Mouse (Mus musculus): ENCODE data around the gene Slc24a2.

DNA sequence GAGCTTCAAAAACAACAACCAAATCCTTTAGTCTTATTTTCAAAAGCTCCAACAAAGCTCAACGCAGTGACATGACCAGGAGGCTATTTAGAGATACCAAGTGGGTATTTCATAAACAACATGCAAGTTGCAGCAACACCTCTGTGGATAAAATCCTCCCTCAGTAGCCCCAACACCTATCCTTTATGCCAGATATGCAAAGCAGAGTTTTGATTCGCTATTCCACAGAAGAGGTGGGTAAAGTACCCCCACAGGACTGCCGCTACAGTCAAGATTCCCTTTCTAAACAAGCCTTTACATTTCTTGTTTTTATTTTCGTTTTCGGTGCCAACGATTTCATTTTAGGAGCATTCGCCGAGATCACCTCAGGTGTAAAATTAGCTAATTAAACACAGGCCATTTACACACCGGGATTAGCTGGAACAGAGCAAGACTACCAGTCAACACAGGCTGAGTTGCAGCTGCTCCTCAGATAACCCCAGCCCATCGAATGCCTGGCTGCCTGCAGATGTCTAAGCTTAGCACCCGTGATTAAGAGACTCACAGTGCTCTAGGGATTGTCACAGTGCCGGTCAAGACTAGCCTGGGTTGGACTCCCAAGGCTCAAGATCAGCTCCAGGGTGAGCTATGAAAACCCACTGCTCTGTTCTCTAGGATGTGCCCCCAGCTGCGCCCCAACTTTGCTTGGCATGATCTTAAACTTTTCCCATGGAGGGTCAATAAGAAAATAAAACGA is 885 bp downstream of the Slc24a2 start:
- no peak for TF ChIP-seq GATA1 (IDR thresholded peaks at IDR 0.05; ENCODE audit: borderline replicate concordance, low read length)
- TF ChIP-seq FLI1 (IDR thresholded peaks at IDR 0.05; ENCODE audit: low read length): no peak
